Mouse (Mus musculus): ENCODE measurements at regions not wholly inside any gene's neighbourhood (a gene's known extent, or its start where the extent isn't known, plus 50 kb on each side); places are given as distances from the start of the nearest gene placed in this dataset.

DNA sequence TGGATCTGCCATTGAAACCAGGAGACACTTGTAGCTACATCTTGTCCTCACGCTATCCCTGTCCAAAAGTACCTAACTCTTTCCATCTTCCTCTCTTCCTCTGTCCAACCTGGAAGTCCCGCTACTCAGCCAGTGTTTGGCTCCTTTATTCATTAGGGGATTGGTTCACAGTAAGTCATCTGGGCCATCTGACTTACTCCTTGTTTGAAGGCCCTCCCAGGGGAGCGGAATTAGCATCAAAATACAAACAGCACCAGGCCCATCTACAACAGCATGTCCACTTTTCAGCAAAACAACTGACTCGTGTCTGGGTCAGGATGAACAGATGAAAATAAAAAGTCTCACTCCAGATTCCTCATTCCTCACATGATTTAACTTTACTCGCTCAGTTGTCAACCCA lies 559.2 kb upstream of the Gm5415 start:
- Histone ChIP-seq H3K79me2 (replicated peaks; ENCODE audit: control insufficient read depth, extremely low read depth, insufficient read depth, poor library complexity, severe bottlenecking) (no peaks in the 10 kb centered on the region), H3K9ac (ENCODE audit: insufficient read depth, low read depth) (no peak overlapping the region), H3K4me3 (replicated peaks in 1 of 3; ENCODE audit: low read depth in 2 of 3, low read length in 2 of 3, poor library complexity in 1 of 3) (no peak overlapping the region), H3K9me3 (replicated peaks; ENCODE audit: low read length) (peaks cover 3% of the 10 kb centered on the region), H3K4me2 (ENCODE audit: insufficient read depth, low read depth, poor library complexity, severe bottlenecking) (no peak overlapping the region), H3K27me3 (replicated peaks) (no peaks in the 10 kb centered on the region), H3K4me1 (ENCODE audit: control insufficient read depth in 1 of 2, insufficient read depth in 2 of 2) (0 out of 4 replicates have a peak, but pooled peaks cover 0 to 4% of the 10 kb centered on the region in 2 experiments), H3K36me3 (replicated peaks in 1 of 2; ENCODE audit: control insufficient read depth in 1 of 2, insufficient read depth in 1 of 2, low read length in 1 of 2) (no peaks in the 10 kb centered on the region), H3K27ac (ENCODE audit: insufficient read depth, low read depth) (no peak overlapping the region)
- in situ Hi-C loops (cut with MboI; ENCODE audit: low pct_ligation_motif_present, low pct_unique_long_range_greater_than_20kb, low sequenced_read_pairs) (no loop called here), dilution Hi-C loops (cut with MboI; ENCODE audit: extremely low pct_ligation_motif_present, extremely low pct_unique_long_range_greater_than_20kb, low sequenced_read_pairs) (no loop called here)
- peak; percentile 1 for DNase-seq (ENCODE audit: extremely low read depth)
- no peak for TF ChIP-seq RCOR1 (conservative IDR thresholded peaks at IDR 0.05; ENCODE audit: low read depth, low read length)
- no peak for TF ChIP-seq MAFK (IDR thresholded peaks at IDR 0.05; ENCODE audit: insufficient replicate concordance, low read length)
- no peak for TF ChIP-seq ELF1 (IDR thresholded peaks at IDR 0.05; ENCODE audit: low read depth, low read length)
- no peak for TF ChIP-seq MXI1 (IDR thresholded peaks at IDR 0.05; ENCODE audit: low read depth, low read length)
- TF ChIP-seq MAX (IDR thresholded peaks at IDR 0.05; ENCODE audit: low read length): no peak

DNA sequence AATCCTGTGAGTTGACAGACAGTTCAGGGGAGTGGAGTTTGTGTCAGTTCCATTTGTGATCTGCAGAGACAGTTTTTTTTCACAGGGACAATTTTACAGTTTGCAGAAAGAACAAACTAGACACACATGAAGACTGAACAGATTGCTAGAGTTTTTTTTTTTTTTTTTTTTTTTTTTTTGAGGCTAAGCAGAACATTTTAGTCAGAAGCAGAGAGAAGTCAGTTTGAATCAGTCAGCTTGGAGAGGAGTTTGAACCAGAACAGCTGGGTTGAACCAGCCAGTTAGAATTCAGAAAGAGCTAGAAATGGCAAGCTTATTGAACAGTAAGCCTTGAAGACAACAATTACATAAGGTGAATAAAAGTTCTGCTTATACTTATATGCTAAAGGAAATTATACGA lies 557.2 kb upstream of the Gm5415 start:
- H3K27ac ChIP-seq (ENCODE audit: insufficient read depth, low read depth): no peak overlapping the region
- dilution Hi-C loops (cut with MboI; ENCODE audit: extremely low pct_ligation_motif_present, extremely low pct_unique_long_range_greater_than_20kb, low sequenced_read_pairs): no loop called here

DNA sequence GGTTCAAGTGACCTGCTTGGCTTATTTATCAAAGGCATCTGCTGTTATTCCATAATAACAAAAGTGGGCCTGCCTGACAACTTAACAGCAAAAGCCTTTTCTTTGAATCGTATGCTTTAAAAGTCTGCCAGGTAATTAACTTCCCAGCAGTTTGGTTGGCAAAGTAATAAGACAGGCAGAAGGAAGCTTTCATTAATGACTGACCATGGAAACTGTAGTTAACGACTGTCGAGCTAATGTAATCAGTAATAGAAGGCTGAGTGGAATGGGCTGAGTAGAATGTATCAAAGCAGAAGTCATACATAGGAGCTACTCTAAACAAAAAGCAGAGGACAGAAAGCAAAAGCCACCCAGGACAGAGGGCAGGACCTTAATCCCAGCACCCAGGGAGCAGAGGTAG lies 551.0 kb upstream of the Gm5415 start:
- H3K9me3 ChIP-seq (replicated peaks; ENCODE audit: low read length): no peaks in the 10 kb centered on the region
- H3K4me2 ChIP-seq (ENCODE audit: insufficient read depth, low read depth, poor library complexity, severe bottlenecking): no peak overlapping the region
- no peak overlapping the region for H3K9ac ChIP-seq (ENCODE audit: insufficient read depth, low read depth)
- no peaks in the 10 kb centered on the region for H3K79me2 ChIP-seq (replicated peaks; ENCODE audit: control insufficient read depth, extremely low read depth, insufficient read depth, poor library complexity, severe bottlenecking)
- dilution Hi-C loops (cut with MboI; ENCODE audit: extremely low pct_ligation_motif_present, extremely low pct_unique_long_range_greater_than_20kb, low sequenced_read_pairs) (no loop called here), in situ Hi-C loops (cut with MboI; ENCODE audit: low pct_ligation_motif_present, low pct_unique_long_range_greater_than_20kb, low sequenced_read_pairs) (no loop called here)
- H3K27ac ChIP-seq (ENCODE audit: insufficient read depth, low read depth): no peak overlapping the region
- DNase-seq (ENCODE audit: extremely low read depth): no peak
- no peaks in the 10 kb centered on the region for H3K27me3 ChIP-seq (replicated peaks)
- no peak overlapping the region for H3K4me3 ChIP-seq (replicated peaks in 1 of 3; ENCODE audit: low read depth in 2 of 3, low read length in 2 of 3, poor library complexity in 1 of 3)
- TF ChIP-seq RAD21 (IDR thresholded peaks at IDR 0.05; ENCODE audit: low read depth, low read length) (no peak), POLR2A (IDR thresholded peaks at IDR 0.05; ENCODE audit: low read depth, low read length) (no peak), KAT2A (IDR thresholded peaks at IDR 0.05; ENCODE audit: insufficient replicate concordance, low read length) (no peak), JUND (conservative IDR thresholded peaks at IDR 0.05; ENCODE audit: low read depth, low read length) (no peak), CHD2 (IDR thresholded peaks at IDR 0.05; ENCODE audit: low read length) (no peak), USF2 (conservative IDR thresholded peaks at IDR 0.05; ENCODE audit: low read depth, low read length) (no peak), ZKSCAN1 (IDR thresholded peaks at IDR 0.05; ENCODE audit: borderline replicate concordance, low read depth, low read length) (no peak), EP300 (IDR thresholded peaks at IDR 0.05; ENCODE audit: low read length) (no peak), ZC3H11A (IDR thresholded peaks at IDR 0.05; ENCODE audit: low read depth, low read length) (no peak), UBTF (IDR thresholded peaks at IDR 0.05; ENCODE audit: low read depth, low read length) (no peak)
- H3K36me3 ChIP-seq (replicated peaks in 1 of 2; ENCODE audit: control insufficient read depth in 1 of 2, insufficient read depth in 1 of 2, low read length in 1 of 2): no peaks in the 10 kb centered on the region
- no peaks in the 10 kb centered on the region for H3K4me1 ChIP-seq (ENCODE audit: control insufficient read depth in 1 of 2, insufficient read depth in 2 of 2)

More for the DNA sequence above, 557.2 kb upstream of the Gm5415 start:
- Histone ChIP-seq H3K4me2 (ENCODE audit: insufficient read depth, low read depth, poor library complexity, severe bottlenecking) (no peak overlapping the region), H3K36me3 (replicated peaks in 1 of 2; ENCODE audit: control insufficient read depth in 1 of 2, insufficient read depth in 1 of 2, low read length in 1 of 2) (no peaks in the 10 kb centered on the region), H3K9ac (ENCODE audit: insufficient read depth, low read depth) (no peak overlapping the region), H3K9me3 (replicated peaks; ENCODE audit: low read length) (peaks cover 3% of the 10 kb centered on the region), H3K4me3 (replicated peaks in 1 of 3; ENCODE audit: low read depth in 2 of 3, low read length in 2 of 3, poor library complexity in 1 of 3) (no peak overlapping the region), H3K27me3 (replicated peaks) (no peaks in the 10 kb centered on the region), H3K79me2 (replicated peaks; ENCODE audit: control insufficient read depth, extremely low read depth, insufficient read depth, poor library complexity, severe bottlenecking) (no peaks in the 10 kb centered on the region), H3K4me1 (ENCODE audit: control insufficient read depth in 1 of 2, insufficient read depth in 2 of 2) (0 out of 4 replicates have a peak, but pooled peaks cover 0 to 4% of the 10 kb centered on the region in 2 experiments)
- no peak for TF ChIP-seq ETS1 (conservative IDR thresholded peaks at IDR 0.05; ENCODE audit: low read depth, low read length)
- no peak for TF ChIP-seq ZKSCAN1 (IDR thresholded peaks at IDR 0.05; ENCODE audit: borderline replicate concordance, low read depth, low read length)
- no peak for TF ChIP-seq USF1 (IDR thresholded peaks at IDR 0.05; ENCODE audit: low read depth, low read length)
- no peak for TF ChIP-seq MAZ (IDR thresholded peaks at IDR 0.05; ENCODE audit: low read depth, low read length)
- no peak for TF ChIP-seq TBP (conservative IDR thresholded peaks at IDR 0.05; ENCODE audit: low read depth, low read length)
- no peak for TF ChIP-seq PAX5 (IDR thresholded peaks at IDR 0.05; ENCODE audit: low read length)
- TF ChIP-seq KAT2A (IDR thresholded peaks at IDR 0.05; ENCODE audit: insufficient replicate concordance, low read length): no peak
- TF ChIP-seq RAD21 (IDR thresholded peaks at IDR 0.05; ENCODE audit: low read depth, low read length): no peak
- no peak for TF ChIP-seq EP300 (IDR thresholded peaks at IDR 0.05; ENCODE audit: low read length)
- TF ChIP-seq SIN3A (IDR thresholded peaks at IDR 0.05; ENCODE audit: low read length): no peak
- TF ChIP-seq JUND (conservative IDR thresholded peaks at IDR 0.05; ENCODE audit: low read depth, low read length): no peak
- TF ChIP-seq MEF2A (IDR thresholded peaks at IDR 0.05; ENCODE audit: borderline replicate concordance, low read depth, low read length): no peak
- no peak for TF ChIP-seq HCFC1 (IDR thresholded peaks at IDR 0.05; ENCODE audit: low read depth, low read length)
- TF ChIP-seq POLR2AphosphoS2 (IDR thresholded peaks at IDR 0.05; ENCODE audit: low read depth, low read length): no peak
- TF ChIP-seq CTCF (conservative IDR thresholded peaks at IDR 0.05 in 1 of 2, IDR thresholded peaks at IDR 0.05 in 1 of 2; ENCODE audit: low read depth in 2 of 2, low read length in 2 of 2): no peak
- no peak for TF ChIP-seq CHD1 (IDR thresholded peaks at IDR 0.05; ENCODE audit: low read depth, low read length)
- in situ Hi-C loops (cut with MboI; ENCODE audit: low pct_ligation_motif_present, low pct_unique_long_range_greater_than_20kb, low sequenced_read_pairs): no loop called here
- no peak for DNase-seq (ENCODE audit: extremely low read depth)
